Mouse (Mus musculus): ENCODE data around the gene Gabrg3.

Gene Gabrg3

GRCm38 (mm10) chr7:57065398-57065797 is 321.6 kb downstream of the Gabrg3 start:
- DNase-seq (ENCODE audit: low spot score in 2 of 2): no peak

- DNase-seq (ENCODE audit: low spot score in 2 of 2): no peak
Observed at GRCm38 (mm10) chr7:57050906-57051635, 335.9 kb downstream of the Gabrg3 start.

GRCm38 (mm10) chr7:57037861-57038421 is 349.0 kb downstream of the Gabrg3 start:
- no peak for DNase-seq (ENCODE audit: low spot score in 2 of 2)

- DNase-seq (ENCODE audit: low spot score in 2 of 2): no peak
Observed at GRCm38 (mm10) chr7:57000585-57001261, 386.3 kb downstream of the Gabrg3 start.

- no peak for DNase-seq (ENCODE audit: low spot score in 2 of 2)
Observed at GRCm38 (mm10) chr7:56997713-56998624, 389.0 kb downstream of the Gabrg3 start.

- DNase-seq (ENCODE audit: low spot score in 2 of 2): no peak
Observed at GRCm38 (mm10) chr7:56946398-56946797, 440.6 kb downstream of the Gabrg3 start.

- no peak for DNase-seq (ENCODE audit: low spot score in 2 of 2)
Observed at GRCm38 (mm10) chr7:56941606-56942005, 445.4 kb downstream of the Gabrg3 start.

GRCm38 (mm10) chr7:56938020-56938419 is 449.0 kb downstream of the Gabrg3 start:
- no peak for DNase-seq (ENCODE audit: low spot score in 2 of 2)

GRCm38 (mm10) chr7:56919499-56919898 is 467.5 kb downstream of the Gabrg3 start:
- no peak for DNase-seq (ENCODE audit: low spot score in 2 of 2)

- DNase-seq (ENCODE audit: low spot score in 2 of 2): no peak
Observed at GRCm38 (mm10) chr7:56914862-56915261, 472.1 kb downstream of the Gabrg3 start.

GRCm38 (mm10) chr7:56899762-56900161 is 487.2 kb downstream of the Gabrg3 start:
- no peak for DNase-seq (ENCODE audit: low spot score in 2 of 2)

GRCm38 (mm10) chr7:56867314-56868075 is 519.5 kb downstream of the Gabrg3 start:
- DNase-seq (ENCODE audit: low spot score in 2 of 2): no peak

- no peak for DNase-seq (ENCODE audit: low spot score in 2 of 2)
Observed at GRCm38 (mm10) chr7:56843565-56843964, 543.4 kb downstream of the Gabrg3 start.

GRCm38 (mm10) chr7:56825446-56825845 is 561.5 kb downstream of the Gabrg3 start:
- no peak for DNase-seq (ENCODE audit: low spot score in 2 of 2)

GRCm38 (mm10) chr7:56801841-56802240 is 585.1 kb downstream of the Gabrg3 start:
- no peak for DNase-seq (ENCODE audit: low spot score in 2 of 2)

GRCm38 (mm10) chr7:56779122-56779521 is 607.9 kb downstream of the Gabrg3 start:
- DNase-seq (ENCODE audit: low spot score in 2 of 2): no peak

- DNase-seq (ENCODE audit: low spot score in 2 of 2): no peak
Observed at GRCm38 (mm10) chr7:56768216-56768615, 618.8 kb downstream of the Gabrg3 start.

- DNase-seq (ENCODE audit: low spot score in 2 of 2): no peak
Observed at GRCm38 (mm10) chr7:56767796-56768195, 619.2 kb downstream of the Gabrg3 start.

GRCm38 (mm10) chr7:56765612-56766445 is 621.2 kb downstream of the Gabrg3 start:
- DNase-seq (ENCODE audit: low spot score in 2 of 2): no peak

GRCm38 (mm10) chr7:56729225-56729624 is 657.8 kb downstream of the Gabrg3 start:
- no peak for DNase-seq (ENCODE audit: low spot score in 2 of 2)
